Mouse (Mus musculus): ENCODE data around the gene Bpifb2. TPM values are rescaled to one million over a fixed set of nuclear protein-coding genes. Genes with fewer than 3 reads are reported as not detected.

Bpifb2 gene
- polyA plus RNA-seq, 1 experiment from 2014 or later = 0.14 TPM

DNA sequence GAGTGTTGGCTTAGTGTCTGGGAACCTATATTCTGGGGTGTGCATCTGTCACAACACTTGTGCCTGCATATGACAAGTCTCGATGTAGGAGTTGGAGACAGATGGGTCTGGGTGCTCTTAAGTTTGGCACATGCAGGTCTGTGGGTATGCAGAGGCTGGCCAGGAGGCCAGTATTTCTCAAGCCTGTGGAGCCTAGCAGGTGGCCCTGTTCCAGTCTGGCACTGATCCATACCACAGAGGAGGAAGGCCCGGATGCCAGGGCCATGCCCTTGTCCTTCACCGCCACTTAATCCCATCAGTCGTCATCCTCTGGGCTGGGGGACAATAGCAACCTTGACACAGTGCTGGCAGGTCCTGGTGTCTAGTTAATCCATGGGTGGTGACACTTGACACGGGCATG lies 39.3 kb downstream of the Bpifb2 start:
- ATAC-seq = no peak
- no peak overlapping the region for H3K4me2 ChIP-seq (ENCODE audit: low read length)
- no peak overlapping the region for H3K27ac ChIP-seq (ENCODE audit: low read depth, low read length)
- H3K36me3 ChIP-seq (ENCODE audit: control insufficient read depth, insufficient read depth, low read length) = no peaks in the 10 kb centered on the region
- H3K4me1 ChIP-seq (ENCODE audit: control insufficient read depth, insufficient read depth, low read depth, low read length) = no peaks in the 10 kb centered on the region
- no peaks in the 10 kb centered on the region for H3K27me3 ChIP-seq (replicated peaks; ENCODE audit: control insufficient read depth, insufficient read depth, low read length)
- H3K9me3 ChIP-seq (ENCODE audit: control insufficient read depth, low read length) = no peaks in the 10 kb centered on the region
- WGBS = 61% methylated on average over 5 of the region's 5 CpGs
- no peak overlapping the region for H3K4me3 ChIP-seq (ENCODE audit: low read length)
- H3K9ac ChIP-seq (ENCODE audit: low read depth, low read length) = no peak overlapping the region

DNA sequence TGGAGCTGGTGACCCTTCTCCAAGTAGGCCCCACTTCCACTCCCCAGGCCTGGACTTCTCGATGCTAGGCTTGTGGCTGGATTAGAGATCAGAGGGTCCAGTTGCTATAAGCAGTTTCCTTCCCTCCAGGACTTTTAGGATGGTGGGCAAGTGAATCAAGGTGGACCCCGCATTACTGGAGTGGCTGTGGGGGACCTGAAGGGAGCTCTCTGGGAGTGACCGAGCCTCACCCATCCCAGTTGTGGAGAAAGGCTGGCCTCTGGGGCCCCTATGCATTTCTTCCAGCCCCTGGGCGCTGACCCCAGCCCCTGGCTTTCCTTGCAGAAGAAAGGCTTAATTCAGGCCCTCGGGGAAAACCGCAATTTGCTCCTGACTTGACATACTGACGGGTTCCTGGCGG lies 43.1 kb downstream of the Bpifb2 start, which contains the start of gene Bpifb3:
Gene Bpifb3 (plus strand): TSS at position 301 of the 400 bp plus-strand sequence.
- Histone ChIP-seq H3K27me3 (replicated peaks; ENCODE audit: control insufficient read depth, insufficient read depth, low read length) (no peaks in the 10 kb centered on the region), H3K4me1 (ENCODE audit: control insufficient read depth, insufficient read depth, low read depth, low read length) (no peaks in the 10 kb centered on the region), H3K9ac (ENCODE audit: low read depth, low read length) (no peak within 1 kb of the TSS), H3K36me3 (ENCODE audit: control insufficient read depth, insufficient read depth, low read length) (no peaks in the 10 kb centered on the region), H3K4me2 (ENCODE audit: low read length) (no peak within 1 kb of the TSS), H3K27ac (ENCODE audit: low read depth, low read length) (no peak within 1 kb of the TSS), H3K9me3 (ENCODE audit: control insufficient read depth, low read length) (no peaks in the 10 kb centered on the region), H3K4me3 (ENCODE audit: low read length) (no peak within 1 kb of the TSS)
- WGBS = 59% methylated on average over 8 of the region's 8 CpGs
- ATAC-seq = no peak

GRCm38 (mm10) chr2:153921246-153921645 lies 46.4 kb downstream of the Bpifb2 start:
- Histone ChIP-seq H3K27ac (ENCODE audit: low read depth, low read length) (no peak overlapping the region), H3K27me3 (replicated peaks; ENCODE audit: control insufficient read depth, insufficient read depth, low read length) (no peaks in the 10 kb centered on the region), H3K4me3 (ENCODE audit: low read length) (no peak overlapping the region), H3K9ac (ENCODE audit: low read depth, low read length) (no peak overlapping the region), H3K36me3 (ENCODE audit: control insufficient read depth, insufficient read depth, low read length) (no peaks in the 10 kb centered on the region), H3K9me3 (ENCODE audit: control insufficient read depth, low read length) (no peaks in the 10 kb centered on the region), H3K4me2 (ENCODE audit: low read length) (no peak overlapping the region), H3K4me1 (ENCODE audit: control insufficient read depth, insufficient read depth, low read depth, low read length) (no peaks in the 10 kb centered on the region)
- 89% methylated on average over 6 of the region's 6 CpGs for WGBS
- ATAC-seq = no peak

GRCm38 (mm10) chr2:153929871-153930413 lies 55.1 kb downstream of the Bpifb2 start:
- Histone ChIP-seq H3K9ac (ENCODE audit: low read depth, low read length) (no peak overlapping the region), H3K36me3 (ENCODE audit: control insufficient read depth, insufficient read depth, low read length) (no peaks in the 10 kb centered on the region), H3K27me3 (replicated peaks; ENCODE audit: control insufficient read depth, insufficient read depth, low read length) (no peaks in the 10 kb centered on the region), H3K4me2 (ENCODE audit: low read length) (no peak overlapping the region), H3K4me3 (ENCODE audit: low read length) (no peak overlapping the region), H3K4me1 (ENCODE audit: control insufficient read depth, insufficient read depth, low read depth, low read length) (peaks cover 5% of the 10 kb centered on the region), H3K27ac (ENCODE audit: low read depth, low read length) (no peak overlapping the region), H3K9me3 (ENCODE audit: control insufficient read depth, low read length) (no peaks in the 10 kb centered on the region)
- no peak; the same call in 1 of the 2 replicates for ATAC-seq
- WGBS = 54% methylated on average over 3 of the region's 3 CpGs

DNA sequence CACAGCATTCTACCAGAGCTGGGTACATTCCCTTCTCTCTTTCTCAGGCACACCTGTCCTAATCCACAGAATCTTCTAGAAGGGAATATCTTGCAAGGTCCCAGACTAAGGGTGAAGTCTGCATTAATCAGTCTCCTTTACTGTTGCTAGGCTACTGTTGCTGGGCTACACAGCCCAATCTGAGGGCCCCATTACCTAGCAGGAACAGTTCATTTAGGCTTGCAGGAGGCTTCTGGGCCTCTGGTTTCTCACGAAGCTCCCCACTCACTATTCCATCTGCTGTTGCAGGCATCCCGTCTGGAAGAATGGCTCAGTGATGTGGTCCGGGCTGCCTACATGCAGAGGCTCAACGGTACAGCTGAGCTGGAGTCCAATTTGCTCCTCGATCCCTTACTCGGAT lies 56.3 kb downstream of the Bpifb2 start:
- H3K36me3 ChIP-seq (ENCODE audit: control insufficient read depth, insufficient read depth, low read length) = no peaks in the 10 kb centered on the region
- H3K27ac ChIP-seq (ENCODE audit: low read depth, low read length) = no peak overlapping the region
- 41% methylated on average over 6 of the region's 6 CpGs for WGBS
- ATAC-seq = peak; percentile 76; the same call in 1 of the 2 replicates
- H3K27me3 ChIP-seq (replicated peaks; ENCODE audit: control insufficient read depth, insufficient read depth, low read length) = no peaks in the 10 kb centered on the region
- no peak overlapping the region for H3K4me3 ChIP-seq (ENCODE audit: low read length)
- H3K9ac ChIP-seq (ENCODE audit: low read depth, low read length) = 0 out of 2 replicates have a peak overlapping the region, but pooled peaks have one; percentile 6
- peaks cover 5% of the 10 kb centered on the region for H3K4me1 ChIP-seq (ENCODE audit: control insufficient read depth, insufficient read depth, low read depth, low read length)
- no peak overlapping the region for H3K4me2 ChIP-seq (ENCODE audit: low read length)
- no peaks in the 10 kb centered on the region for H3K9me3 ChIP-seq (ENCODE audit: control insufficient read depth, low read length)

- ATAC-seq = no peak
- Histone ChIP-seq H3K4me3 (ENCODE audit: low read length) (no peak overlapping the region), H3K9me3 (ENCODE audit: control insufficient read depth, low read length) (no peaks in the 10 kb centered on the region), H3K36me3 (ENCODE audit: control insufficient read depth, insufficient read depth, low read length) (no peaks in the 10 kb centered on the region), H3K4me1 (ENCODE audit: control insufficient read depth, insufficient read depth, low read depth, low read length) (peaks cover 5% of the 10 kb centered on the region), H3K4me2 (ENCODE audit: low read length) (no peak overlapping the region), H3K27ac (ENCODE audit: low read depth, low read length) (no peak overlapping the region), H3K9ac (ENCODE audit: low read depth, low read length) (no peak overlapping the region), H3K27me3 (replicated peaks; ENCODE audit: control insufficient read depth, insufficient read depth, low read length) (no peaks in the 10 kb centered on the region)
- WGBS = 45% methylated on average over 6 of the region's 6 CpGs
These were observed 58.5 kb downstream of the Bpifb2 start for GRCm38 (mm10) chr2:153933311-153933710.

GRCm38 (mm10) chr2:153935348-153935747 lies 60.5 kb downstream of the Bpifb2 start:
- ATAC-seq = no peak

GRCm38 (mm10) chr2:153937843-153938242 lies 63.0 kb downstream of the Bpifb2 start, which contains the start of gene Bpifb4:
Gene Bpifb4 (plus strand): TSS chr2:153938212.
- 89% methylated on average over 5 of the region's 5 CpGs for WGBS
- no peak for ATAC-seq
- no peak within 1 kb of the TSS for H3K4me2 ChIP-seq (ENCODE audit: low read length)

More at GRCm38 (mm10) chr2:153935348-153935747, 60.5 kb downstream of the Bpifb2 start:
- no peaks in the 10 kb centered on the region for H3K36me3 ChIP-seq (ENCODE audit: control insufficient read depth, insufficient read depth, low read length)
- H3K9ac ChIP-seq (ENCODE audit: low read depth, low read length) = no peak overlapping the region
- no peak overlapping the region for H3K4me2 ChIP-seq (ENCODE audit: low read length)
- no peaks in the 10 kb centered on the region for H3K27me3 ChIP-seq (replicated peaks; ENCODE audit: control insufficient read depth, insufficient read depth, low read length)
- WGBS = 88% methylated on average over 6 of the region's 6 CpGs
- no peaks in the 10 kb centered on the region for H3K9me3 ChIP-seq (ENCODE audit: control insufficient read depth, low read length)
- H3K4me3 ChIP-seq (ENCODE audit: low read length) = no peak overlapping the region
- H3K27ac ChIP-seq (ENCODE audit: low read depth, low read length) = no peak overlapping the region
- H3K4me1 ChIP-seq (ENCODE audit: control insufficient read depth, insufficient read depth, low read depth, low read length) = peaks cover 5% of the 10 kb centered on the region

GRCm38 (mm10) chr2:153943537-153943936 lies 68.7 kb downstream of the Bpifb2 start:
- ATAC-seq = no peak
- 38% methylated on average over 3 of the region's 3 CpGs for WGBS
- Histone ChIP-seq H3K36me3 (ENCODE audit: control insufficient read depth, insufficient read depth, low read length) (no peaks in the 10 kb centered on the region), H3K27me3 (replicated peaks; ENCODE audit: control insufficient read depth, insufficient read depth, low read length) (no peaks in the 10 kb centered on the region), H3K4me2 (ENCODE audit: low read length) (no peak overlapping the region), H3K4me1 (ENCODE audit: control insufficient read depth, insufficient read depth, low read depth, low read length) (no peaks in the 10 kb centered on the region), H3K9ac (ENCODE audit: low read depth, low read length) (no peak overlapping the region), H3K27ac (ENCODE audit: low read depth, low read length) (no peak overlapping the region), H3K9me3 (ENCODE audit: control insufficient read depth, low read length) (no peaks in the 10 kb centered on the region), H3K4me3 (ENCODE audit: low read length) (no peak overlapping the region)

More at GRCm38 (mm10) chr2:153937843-153938242, 63.0 kb downstream of the Bpifb2 start, which contains the start of gene Bpifb4:
- H3K27me3 ChIP-seq (replicated peaks; ENCODE audit: control insufficient read depth, insufficient read depth, low read length) = no peaks in the 10 kb centered on the region
- no peaks in the 10 kb centered on the region for H3K9me3 ChIP-seq (ENCODE audit: control insufficient read depth, low read length)
- no peak within 1 kb of the TSS for H3K9ac ChIP-seq (ENCODE audit: low read depth, low read length)
- H3K36me3 ChIP-seq (ENCODE audit: control insufficient read depth, insufficient read depth, low read length) = no peaks in the 10 kb centered on the region
- H3K4me1 ChIP-seq (ENCODE audit: control insufficient read depth, insufficient read depth, low read depth, low read length) = no peaks in the 10 kb centered on the region
- no peak within 1 kb of the TSS for H3K4me3 ChIP-seq (ENCODE audit: low read length)
- H3K27ac ChIP-seq (ENCODE audit: low read depth, low read length) = no peak within 1 kb of the TSS

Data from hindbrain, embryonic 16.5 days (tissue).